Mouse (Mus musculus) 416B (cell line): ENCODE data around the gene Ints4.
A peak's percentile ranks its signal among the peaks of the same experiment; 100 is the strongest.

ENCODE experiments used
- DNase-seq: peaks from one replicate; pipeline ENCODE4 v3.0.0; 2011; ENCODE audit warnings: low read depth

The Ints4 gene

GRCm38 (mm10) chr7:97546462-97546861, 65.7 kb downstream of the Ints4 start:
- DNase-seq, result no peak

- DNase-seq, result peak; percentile 67
Measured at GRCm38 (mm10) chr7:97549301-97549700, 68.5 kb downstream of the Ints4 start.

- DNase-seq, result no peak
Measured at GRCm38 (mm10) chr7:97550673-97551072, 69.9 kb downstream of the Ints4 start.

- no peak for DNase-seq
Measured at GRCm38 (mm10) chr7:97563576-97563975, 82.8 kb downstream of the Ints4 start.

- no peak for DNase-seq
Measured at GRCm38 (mm10) chr7:97569372-97569771, 88.6 kb downstream of the Ints4 start.

GRCm38 (mm10) chr7:97570389-97570788, 89.6 kb downstream of the Ints4 start:
- peak; percentile 68 for DNase-seq

GRCm38 (mm10) chr7:97578361-97579066, 97.8 kb downstream of the Ints4 start:
- DNase-seq, result peak; percentile 52

GRCm38 (mm10) chr7:97579067-97579975, 98.6 kb downstream of the Ints4 start, which contains the start of the genes Aamdc and Rsf1:
Gene Aamdc (minus strand): TSS chr7:97579497.
Gene Rsf1 (plus strand): TSS chr7:97579889.
- DNase-seq, result peak; percentile 99

GRCm38 (mm10) chr7:97579976-97580842, 99.5 kb downstream of the Ints4 start:
- DNase-seq, result peak; percentile 36

GRCm38 (mm10) chr7:97580843-97581214, 100.1 kb downstream of the Ints4 start:
- DNase-seq, result peak; percentile 94

- no peak for DNase-seq
Measured at GRCm38 (mm10) chr7:97588506-97588905, 107.8 kb downstream of the Ints4 start.

- no peak for DNase-seq
Measured at GRCm38 (mm10) chr7:97590488-97590887, 109.7 kb downstream of the Ints4 start.
